Mouse (Mus musculus) myocyte (in vitro differentiated cells): Measurements from ENCODE around the gene Tenm2.

Experiments
- CEBPB ChIP-seq: IDR thresholded peaks from 2 replicates; pipeline ENCODE4 v1.6.1; 2011; ENCODE audit warnings: mild to moderate bottlenecking, moderate library complexity; ENCODE audit not compliant: poor library complexity, insufficient read depth, severe bottlenecking
- E2F4 ChIP-seq: IDR thresholded peaks from one replicate; pipeline ENCODE4 v1.6.1; 2011; ENCODE audit warnings: mild to moderate bottlenecking, control low read depth, moderate library complexity; ENCODE audit not compliant: insufficient read depth
- MAX ChIP-seq: IDR thresholded peaks from one replicate; pipeline ENCODE4 v1.6.1; 2011; ENCODE audit warnings: low read depth, mild to moderate bottlenecking, control low read depth
- MYOG ChIP-seq, 3 experiments: IDR thresholded peaks; one replicate each; pipeline ENCODE4 v1.6.1; 2011; ENCODE audit warnings: control low read depth in 2 of 3, low read depth in 2 of 3, mild to moderate bottlenecking in 2 of 3; ENCODE audit not compliant: insufficient read length in 2 of 3, control insufficient read depth in 1 of 3, insufficient read depth in 1 of 3
- POLR2A ChIP-seq: IDR thresholded peaks from one replicate; pipeline ENCODE4 v1.6.1; 2011; ENCODE audit warnings: low read depth, mild to moderate bottlenecking, control low read depth, moderate library complexity; ENCODE audit not compliant: insufficient read length
- POLR2AphosphoS2 ChIP-seq: IDR thresholded peaks from one replicate; pipeline ENCODE4 v1.6.1; 2011; ENCODE audit warnings: low read depth, control low read depth; ENCODE audit not compliant: insufficient read length
- REST ChIP-seq: IDR thresholded peaks from one replicate; pipeline ENCODE4 v1.6.1; 2011; ENCODE audit warnings: mild to moderate bottlenecking, control low read depth, moderate library complexity; ENCODE audit not compliant: insufficient read depth, insufficient read length
- SRF ChIP-seq: IDR thresholded peaks from one replicate; pipeline ENCODE4 v1.6.1; 2011; ENCODE audit warnings: low read depth; ENCODE audit not compliant: control insufficient read depth, insufficient read length
- TCF12 ChIP-seq: IDR thresholded peaks from one replicate; pipeline ENCODE4 v1.6.1; 2011; ENCODE audit warnings: mild to moderate bottlenecking, control low read depth; ENCODE audit not compliant: poor library complexity, insufficient read depth, severe bottlenecking
- USF1 ChIP-seq: IDR thresholded peaks from one replicate; pipeline ENCODE4 v1.6.1; 2011; ENCODE audit warnings: low read depth, mild to moderate bottlenecking, control low read depth, moderate library complexity

DNA sequence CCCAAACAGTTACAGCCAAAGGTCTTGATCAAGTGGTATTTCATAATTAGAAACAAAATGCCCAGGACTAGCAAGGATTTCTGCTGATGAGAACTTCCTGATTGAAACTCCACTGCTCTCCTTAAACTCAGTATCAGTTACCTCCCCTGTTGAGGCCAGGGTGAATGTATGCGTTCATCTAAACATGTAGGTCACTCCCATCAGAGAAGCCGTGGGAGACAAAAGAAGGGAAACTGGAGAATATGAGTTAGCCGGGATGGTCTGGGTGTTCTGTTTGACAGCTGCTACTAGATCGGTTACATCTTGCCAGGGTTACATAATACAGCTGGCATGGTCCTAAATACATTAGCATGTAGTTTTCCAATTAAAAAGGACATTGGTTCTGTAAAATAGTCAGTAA is 362.8 kb downstream of the Tenm2 start:
- TF ChIP-seq MYOG (IDR thresholded peaks at IDR 0.05; ENCODE audit: control insufficient read depth in 1 of 3, insufficient read depth in 1 of 3, insufficient read length in 2 of 3, low read depth in 2 of 3) (no peak), USF1 (no peak), REST (no peak), TCF12 (no peak), POLR2A (no peak), MAX (no peak), CEBPB (no peak), POLR2AphosphoS2 (no peak), SRF (no peak), E2F4 (no peak)
